Mouse (Mus musculus) adrenal gland, postnatal 4 days (tissue): Measurements from ENCODE around the gene Plekhm3. TPM values are rescaled to one million over a fixed set of nuclear protein-coding genes. Genes with fewer than 3 reads are reported as not detected.

ENCODE experiments used
- DNase-seq, 2 experiments: peaks; one replicate each; pipeline ENCODE4 v3.0.0; 2021 to 2022; ENCODE audit warnings: low spot score in 2 of 2, mixed read lengths in 2 of 2
- total RNA-seq, 2 experiments: library from RNA; stranded (reverse); gene quantifications; 2 replicates each; pipeline ENCODE4 v1.2.3; 2021

The Plekhm3 gene
- total RNA-seq, 2 experiments from 2014 or later = 27.0 to 29.2 TPM

DNA sequence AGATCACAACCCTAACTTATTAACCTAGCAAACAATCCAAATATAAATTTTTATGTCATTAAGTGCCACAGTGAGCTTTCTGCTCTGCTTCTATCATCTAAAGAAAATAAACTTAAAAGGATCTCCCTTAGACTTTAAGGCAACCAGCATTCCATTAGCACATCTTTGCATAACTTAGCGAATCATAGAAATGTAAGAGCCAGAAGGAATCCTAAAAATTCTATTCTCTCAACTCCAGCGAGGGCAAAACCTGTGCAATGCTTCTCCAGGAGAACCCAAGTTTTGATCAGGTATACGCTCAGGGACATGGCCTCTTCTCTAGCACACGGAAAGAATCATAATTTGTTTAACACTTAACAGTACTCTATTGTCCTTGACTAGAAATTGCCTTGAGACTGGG, 27.0 kb downstream of the Plekhm3 start:
- no peak for DNase-seq

DNA sequence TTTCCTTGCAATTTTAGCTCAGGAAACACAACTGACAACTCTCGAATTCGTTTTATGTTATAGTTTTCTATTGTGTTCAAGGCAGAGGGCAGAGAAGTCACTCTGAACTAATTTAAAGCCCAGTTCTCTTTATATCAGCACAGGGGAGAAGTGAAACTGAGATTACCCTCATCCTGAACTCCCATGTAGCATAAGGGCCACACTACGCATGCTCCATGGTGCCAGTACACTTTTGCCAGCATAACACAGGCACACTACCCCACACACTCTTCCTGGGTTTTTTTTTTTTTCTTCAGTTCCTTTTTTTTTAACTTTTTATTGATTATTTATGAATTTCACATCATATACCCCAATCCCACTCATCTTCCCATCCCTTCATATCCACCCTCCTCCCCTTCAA, 28.1 kb downstream of the Plekhm3 start:
- no peak for DNase-seq

DNA sequence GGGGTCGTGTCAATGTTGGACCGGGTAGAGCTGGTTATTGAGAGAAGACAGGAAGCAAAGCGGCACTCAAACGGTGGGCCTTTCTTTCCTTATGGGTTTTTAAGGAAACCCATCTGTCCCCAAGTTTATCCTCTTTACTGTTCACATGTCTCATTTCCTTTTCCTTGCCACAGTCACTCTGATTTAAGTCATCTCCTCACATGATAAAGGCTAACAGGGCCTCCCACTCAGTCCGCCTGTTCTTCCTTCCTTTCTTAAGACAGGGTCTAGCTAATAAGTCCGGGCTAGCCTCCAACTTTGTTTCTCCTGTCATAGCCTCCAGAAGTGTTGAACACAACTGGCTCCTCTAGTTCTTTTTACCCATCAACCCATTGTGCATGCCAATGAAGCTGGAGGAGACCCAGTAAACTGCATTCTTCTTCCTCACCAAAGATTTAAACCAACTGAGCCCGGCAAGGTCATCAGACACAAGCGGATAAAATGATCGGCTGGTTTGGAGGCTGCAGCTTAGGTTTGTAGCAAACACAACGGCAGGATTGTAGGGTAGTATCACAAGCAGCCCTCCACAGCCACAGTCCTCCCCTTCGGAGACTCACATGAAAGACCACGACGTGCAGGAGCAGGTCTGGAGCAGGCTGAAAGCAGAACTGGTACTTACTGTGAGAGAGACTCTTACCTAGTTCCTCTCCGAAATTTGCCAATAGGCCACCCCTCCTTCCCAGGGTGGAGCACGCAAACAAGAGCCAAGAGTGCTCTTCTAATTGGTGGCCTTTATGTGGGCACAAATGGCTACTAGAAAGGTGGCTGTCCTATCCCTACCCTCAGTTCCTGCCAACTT, 29.0 kb downstream of the Plekhm3 start:
- DNase-seq = no peak

DNA sequence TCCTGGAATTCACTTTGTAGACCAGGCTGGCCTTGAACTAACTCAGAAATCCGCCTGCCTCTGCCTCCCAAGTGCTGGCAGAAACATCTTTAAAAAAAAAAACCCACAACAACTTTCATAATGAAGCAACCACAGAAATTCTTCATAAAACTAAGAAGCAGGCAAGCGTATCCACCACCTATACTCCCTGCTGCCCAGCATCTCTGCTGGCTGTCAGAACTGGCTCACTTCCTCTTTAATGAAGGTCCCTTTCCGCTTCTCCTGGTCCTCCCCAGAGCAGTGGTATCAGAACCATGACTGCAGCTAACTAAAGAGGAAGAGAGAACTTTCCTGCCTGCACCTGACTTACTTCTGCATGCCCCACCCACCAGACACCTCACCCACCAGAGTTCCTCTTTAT, 31.0 kb downstream of the Plekhm3 start:
- no peak for DNase-seq

DNA sequence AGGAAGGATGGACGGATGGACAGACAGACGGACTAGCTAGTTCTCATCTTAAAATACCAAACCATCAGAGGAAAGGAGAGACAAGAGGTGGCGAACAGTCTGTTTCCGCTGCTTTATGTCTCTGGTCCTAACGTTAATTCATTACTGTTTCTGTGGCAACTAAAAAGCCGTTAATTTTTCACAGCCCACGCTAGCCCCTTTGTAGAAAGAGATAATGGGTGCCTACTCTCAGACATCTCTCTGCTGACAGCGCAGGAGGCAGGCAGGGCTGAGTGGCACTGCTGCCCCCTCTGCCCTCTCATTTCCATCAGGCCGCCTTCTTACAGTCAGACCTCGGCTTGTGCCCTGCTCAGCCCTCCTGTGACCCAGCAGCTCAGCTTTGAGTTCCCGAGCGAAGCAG, 32.3 kb downstream of the Plekhm3 start:
- no peak for DNase-seq

DNA sequence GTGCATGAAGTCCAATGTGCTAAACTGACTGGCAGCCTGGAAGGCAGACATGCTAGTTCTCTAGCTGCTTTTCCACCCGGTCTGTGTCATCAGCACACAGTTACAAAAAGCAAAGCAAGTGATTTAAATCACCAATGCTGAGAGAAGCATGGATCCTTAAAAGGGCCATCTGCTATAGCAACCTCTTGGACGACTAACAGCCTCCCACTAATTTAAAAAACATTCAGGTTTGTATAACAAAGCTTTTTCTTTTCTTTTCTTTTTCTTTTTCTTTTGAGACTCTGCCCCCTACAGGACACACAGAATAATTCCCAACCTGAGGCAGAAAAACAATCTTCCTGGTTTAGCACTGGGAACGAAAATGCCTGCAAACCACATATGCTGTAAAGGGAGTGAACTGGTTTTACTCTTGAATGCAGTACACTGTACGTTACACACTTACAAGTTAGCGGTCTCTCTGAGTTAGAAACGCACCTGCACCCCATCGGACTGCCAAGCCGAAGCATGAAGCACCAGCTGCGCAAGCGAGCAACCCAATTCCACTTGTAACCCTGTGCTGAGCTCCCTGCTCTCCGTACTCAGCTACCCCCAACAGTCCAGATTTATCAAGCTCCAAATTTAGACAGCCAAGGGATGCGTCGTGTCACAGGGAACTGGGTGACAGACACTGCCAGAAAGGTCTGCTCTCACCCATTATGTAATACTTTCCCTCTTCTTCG, 37.7 kb downstream of the Plekhm3 start:
- DNase-seq = no peak

DNA sequence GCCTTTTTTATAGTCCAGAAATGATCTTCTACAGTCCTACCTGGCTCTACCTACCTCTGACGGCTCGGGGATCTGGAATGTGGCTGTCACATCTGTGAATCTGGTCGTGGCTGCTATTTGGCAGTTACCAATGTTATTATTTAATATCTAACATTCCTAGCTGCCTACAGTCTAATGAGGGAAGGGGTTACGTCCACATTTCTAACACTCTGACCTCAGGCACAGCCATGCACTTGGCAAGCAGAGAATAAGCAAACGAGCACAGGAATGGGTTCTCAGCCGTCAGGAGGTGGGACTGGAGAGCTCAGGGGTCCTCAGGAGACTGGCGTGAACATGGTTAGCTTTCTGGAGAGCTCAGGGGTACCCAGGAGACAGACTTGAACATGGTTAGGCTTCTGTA, 38.7 kb downstream of the Plekhm3 start:
- DNase-seq = no peak

DNA sequence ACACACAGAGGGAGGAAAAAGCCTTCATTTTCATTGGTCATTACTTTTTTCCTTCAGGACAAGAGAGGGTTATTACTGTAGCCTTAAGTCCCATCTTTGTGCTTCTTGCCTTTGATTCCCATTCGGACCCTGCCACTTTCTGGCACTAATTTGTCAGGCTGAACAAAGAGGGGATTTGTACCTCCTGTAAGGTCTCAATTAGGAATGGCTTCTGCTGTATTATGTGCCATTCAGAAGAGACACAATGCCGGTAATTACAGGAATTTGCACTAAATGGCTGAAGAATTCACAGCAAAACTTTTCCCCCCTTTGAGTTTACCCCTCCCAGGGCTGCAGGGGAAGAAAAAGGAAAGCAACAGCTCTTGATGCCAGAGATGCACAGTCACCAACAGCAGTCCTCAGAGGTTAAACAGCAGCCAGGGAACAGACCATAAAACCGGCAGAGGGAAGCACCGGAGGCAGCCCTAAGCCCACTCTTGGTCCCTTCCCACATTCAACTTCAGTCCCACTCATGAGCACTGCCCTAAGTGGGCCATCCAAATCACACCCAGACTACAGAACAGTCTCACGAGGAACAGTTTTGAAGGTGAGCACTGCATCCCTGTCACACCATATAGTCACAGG, 39.6 kb downstream of the Plekhm3 start:
- DNase-seq = no peak

DNA sequence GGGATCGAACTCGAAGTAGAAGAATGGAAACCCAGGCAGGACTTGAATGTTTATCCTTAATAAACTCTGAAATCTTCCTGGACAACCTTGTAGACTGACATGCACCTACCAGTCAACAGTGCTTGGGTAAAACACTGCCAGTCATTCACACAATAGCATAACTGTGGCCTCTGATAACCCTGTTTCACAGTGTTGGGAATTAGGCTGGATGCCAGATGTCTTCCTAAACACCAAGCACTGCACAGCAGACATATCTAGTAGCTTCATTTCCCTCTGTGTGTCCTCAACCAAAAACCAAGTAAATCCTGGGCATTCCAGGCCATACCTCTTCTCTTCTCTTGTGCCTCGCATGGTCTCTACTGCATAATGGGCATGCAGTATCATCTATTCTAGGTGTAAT, 42.3 kb downstream of the Plekhm3 start:
- no peak for DNase-seq

DNA sequence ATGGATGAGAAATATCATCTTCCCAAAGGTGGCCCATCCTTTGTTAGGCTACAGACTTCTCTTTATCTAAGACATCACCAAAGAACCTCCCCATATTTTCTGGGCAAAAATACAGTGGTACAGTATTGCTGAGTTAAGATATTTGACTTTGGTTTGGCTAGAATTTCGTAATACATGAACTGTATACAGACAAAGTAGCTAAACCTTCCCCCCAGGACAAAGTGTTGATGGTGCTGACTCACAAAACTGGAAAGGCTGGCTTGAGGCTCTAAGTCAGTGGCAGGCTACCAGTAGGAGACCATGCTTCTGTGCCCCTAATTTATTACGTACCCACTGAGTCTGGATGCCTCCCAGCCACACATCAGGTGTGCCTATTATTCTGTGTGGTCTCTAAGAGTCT, 48.9 kb downstream of the Plekhm3 start:
- no peak for DNase-seq

DNA sequence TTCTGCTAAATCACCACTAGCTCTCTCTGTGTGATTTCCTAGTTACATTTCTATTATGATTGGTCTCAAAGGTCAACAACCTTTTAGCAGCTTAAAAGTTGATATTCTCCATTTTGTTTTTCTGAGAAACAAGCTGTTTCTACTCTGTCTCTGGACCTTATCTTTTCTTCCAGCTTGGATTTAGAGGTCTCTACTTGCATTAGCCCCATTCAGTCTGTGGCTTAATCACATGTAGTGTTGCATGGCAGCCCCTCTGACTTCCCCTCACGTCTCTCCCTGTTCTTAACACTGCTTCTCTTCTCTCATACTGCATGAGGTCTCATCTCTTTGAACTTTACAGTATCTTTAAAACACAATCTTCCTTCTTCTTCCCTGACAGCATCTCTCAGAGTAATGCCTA, 50.4 kb downstream of the Plekhm3 start:
- no peak for DNase-seq

DNA sequence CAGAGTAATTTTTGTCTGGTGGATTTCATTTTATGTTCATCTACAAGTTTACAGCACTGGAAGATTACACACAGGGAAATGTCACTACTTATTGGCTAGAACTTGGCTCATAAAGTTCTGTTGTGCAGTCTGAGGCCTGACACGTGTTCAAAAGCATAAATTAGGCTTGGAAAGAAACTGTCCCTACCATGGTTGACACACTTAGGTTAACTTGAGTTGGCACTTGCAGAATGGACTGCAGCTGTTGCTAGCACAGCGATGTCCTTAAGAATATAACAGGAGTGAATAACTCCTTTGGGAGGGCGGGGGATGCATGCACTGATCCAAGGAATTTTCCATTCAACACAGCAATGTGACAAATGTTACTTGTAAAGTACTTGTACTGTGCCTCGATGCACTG, 53.2 kb downstream of the Plekhm3 start:
- no peak for DNase-seq

DNA sequence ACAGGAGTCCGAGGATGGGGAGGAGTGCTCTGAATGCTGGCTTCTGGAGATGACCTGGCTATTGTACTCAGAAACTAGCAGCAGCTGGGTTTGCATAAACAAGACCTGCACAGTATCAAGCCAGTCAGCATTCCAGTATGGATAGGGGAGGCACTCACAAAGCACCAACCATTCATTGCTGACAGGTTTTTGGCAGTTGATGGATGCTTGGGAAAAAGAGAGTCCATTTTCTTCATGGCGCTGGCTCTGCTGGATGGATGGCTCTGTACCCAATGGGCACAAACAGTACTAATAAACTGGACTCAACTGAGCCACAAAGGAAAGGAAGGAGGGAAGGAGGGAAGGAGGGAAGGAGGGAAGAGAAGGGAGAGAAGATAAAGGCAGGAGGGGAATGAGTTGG, 53.8 kb downstream of the Plekhm3 start:
- DNase-seq = no peak

DNA sequence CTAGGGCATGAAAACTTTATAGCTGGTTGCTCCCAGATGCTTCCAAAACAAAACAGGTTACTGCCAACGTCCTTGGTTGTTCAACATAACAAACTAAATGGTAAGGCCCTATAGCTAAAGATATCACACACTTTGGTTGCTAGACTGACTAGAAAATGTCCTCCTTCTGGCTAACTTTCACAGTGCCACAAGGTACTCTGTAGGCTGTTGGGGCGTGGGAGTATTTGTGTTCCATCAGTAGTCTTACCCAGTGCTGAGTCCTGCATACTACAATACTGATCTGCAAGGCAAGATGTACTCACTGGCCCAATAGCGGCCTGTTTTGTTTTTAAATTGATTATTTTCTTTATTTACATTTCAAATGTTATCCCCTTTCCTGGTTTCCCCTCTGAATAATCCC, 56.9 kb downstream of the Plekhm3 start:
- DNase-seq = no peak

DNA sequence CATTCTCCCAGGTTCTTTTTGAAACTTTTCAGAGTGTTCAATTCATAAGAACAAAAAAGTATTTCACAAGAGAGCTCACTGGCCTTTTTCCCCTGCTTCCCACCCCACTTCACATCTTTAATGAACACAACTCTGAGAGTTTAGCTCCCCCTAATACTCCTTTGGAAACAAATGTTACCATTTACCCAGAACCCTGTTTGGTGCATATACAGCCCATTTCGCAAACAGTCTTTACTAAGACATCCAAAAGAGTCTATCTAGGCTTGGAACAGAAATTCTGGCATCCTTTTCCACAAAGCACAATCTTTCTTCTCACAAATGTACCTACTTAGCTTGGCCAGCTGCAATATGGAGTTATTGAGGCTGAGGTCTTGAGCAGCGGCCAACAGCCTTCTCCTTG, 59.1 kb downstream of the Plekhm3 start:
- no peak for DNase-seq

DNA sequence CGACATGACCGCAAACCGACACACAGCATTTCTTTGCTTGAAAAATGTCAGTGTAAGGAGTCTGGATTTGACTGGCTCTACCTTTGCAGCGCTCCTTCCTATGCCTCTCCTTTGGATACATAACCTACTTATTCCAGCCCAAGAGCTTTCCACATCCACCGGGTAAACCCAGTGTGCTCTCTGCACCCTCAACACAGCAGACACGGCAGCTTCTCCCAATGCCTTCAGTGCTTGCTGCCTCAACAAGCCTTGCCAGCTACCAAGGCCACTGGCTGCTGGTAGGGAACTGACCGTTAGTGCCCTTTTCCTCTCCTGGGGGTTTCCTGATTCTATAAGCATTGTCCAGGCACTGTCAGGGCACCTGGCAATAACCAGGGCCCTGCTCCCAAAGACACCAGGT, 62.8 kb downstream of the Plekhm3 start:
- no peak for DNase-seq

DNA sequence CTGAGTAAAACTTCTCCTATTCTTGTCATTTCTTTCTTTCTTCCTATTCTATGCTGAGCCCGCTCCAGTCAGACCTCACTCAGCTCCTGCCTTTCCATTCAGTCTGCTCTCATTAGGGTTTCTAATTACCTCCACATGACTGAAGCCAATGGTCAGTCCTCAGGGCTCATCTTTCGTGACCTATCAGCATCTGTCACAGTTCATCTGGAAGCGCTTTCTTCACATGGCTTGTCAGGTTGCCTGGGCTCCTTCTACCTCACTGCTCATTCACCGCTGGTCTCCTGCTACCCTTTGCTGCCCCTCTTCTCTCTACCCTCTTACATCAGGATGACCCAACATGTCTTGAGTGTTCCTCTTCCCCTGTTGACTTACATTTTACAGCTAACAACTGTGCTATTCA, 65.3 kb downstream of the Plekhm3 start:
- no peak for DNase-seq

DNA sequence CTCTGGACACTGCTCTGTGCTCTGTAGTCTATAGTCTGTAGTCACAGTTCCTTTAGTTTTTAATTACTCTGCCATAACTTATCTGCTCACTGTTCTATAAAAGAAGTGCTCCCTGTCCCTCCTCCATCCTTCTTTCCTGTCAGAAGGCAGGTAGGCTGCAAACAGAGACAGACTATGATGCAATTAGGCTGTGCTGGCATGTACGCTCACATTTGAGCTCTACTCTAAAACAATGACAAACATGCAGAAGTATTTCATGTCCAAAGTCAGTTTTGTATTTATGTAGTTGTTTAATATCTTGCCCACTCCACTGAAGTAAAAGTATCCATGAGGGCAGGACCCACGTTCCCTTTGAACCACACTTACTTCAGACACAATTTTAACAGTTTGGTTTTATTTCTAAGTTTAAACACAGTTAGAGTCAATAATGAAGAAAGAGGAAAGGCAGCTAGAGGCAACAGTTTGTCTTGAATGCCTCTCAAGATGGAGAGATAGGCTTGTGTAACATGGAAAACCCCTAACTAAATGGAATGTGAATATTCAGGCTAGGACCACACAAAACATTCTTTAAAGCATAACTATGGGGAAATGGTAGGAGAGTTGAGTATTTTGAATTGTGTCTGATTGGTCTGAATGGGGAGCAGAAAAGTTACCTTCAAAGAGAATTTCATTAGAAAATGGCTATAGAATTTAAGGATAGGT, 69.0 kb downstream of the Plekhm3 start:
- no peak for DNase-seq

DNA sequence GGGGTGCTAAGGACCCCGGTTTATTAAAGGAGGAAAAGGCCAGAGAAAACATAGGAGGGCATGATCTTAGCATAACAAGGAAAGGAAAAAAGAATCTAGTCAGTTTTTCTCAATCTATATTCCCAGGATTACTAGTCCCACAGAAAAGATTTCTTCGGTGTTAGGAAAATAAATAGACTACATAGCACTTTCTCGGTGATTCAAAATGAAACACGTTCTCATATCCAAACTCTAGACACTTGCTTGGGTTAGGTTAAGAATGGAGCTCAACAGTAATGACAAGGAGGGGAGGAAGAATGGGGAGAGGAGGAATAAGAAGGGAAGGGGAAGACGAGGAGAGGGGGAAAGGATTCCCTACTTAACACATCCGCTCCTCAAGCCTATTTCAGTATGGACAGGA, 69.9 kb downstream of the Plekhm3 start:
- no peak for DNase-seq

DNA sequence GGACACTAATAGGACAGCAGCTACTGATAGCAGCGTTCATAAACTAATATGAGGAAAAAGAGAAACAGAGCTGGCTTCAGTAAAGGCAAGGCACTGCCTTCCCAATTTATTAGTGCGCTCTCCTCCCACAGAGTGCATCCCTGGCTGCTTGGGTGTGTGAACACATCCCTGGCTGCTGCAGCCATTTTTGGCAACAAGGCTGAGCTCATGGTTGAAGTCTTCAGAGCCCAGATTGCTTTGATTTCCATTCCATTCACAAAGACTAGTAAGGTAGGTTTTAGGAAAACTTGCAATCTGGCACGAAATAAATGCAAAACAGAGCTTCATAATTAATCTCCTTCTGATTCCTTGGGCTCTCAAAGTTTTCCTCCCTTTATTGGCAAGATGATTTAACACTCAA, 71.3 kb downstream of the Plekhm3 start:
- DNase-seq = no peak

DNA sequence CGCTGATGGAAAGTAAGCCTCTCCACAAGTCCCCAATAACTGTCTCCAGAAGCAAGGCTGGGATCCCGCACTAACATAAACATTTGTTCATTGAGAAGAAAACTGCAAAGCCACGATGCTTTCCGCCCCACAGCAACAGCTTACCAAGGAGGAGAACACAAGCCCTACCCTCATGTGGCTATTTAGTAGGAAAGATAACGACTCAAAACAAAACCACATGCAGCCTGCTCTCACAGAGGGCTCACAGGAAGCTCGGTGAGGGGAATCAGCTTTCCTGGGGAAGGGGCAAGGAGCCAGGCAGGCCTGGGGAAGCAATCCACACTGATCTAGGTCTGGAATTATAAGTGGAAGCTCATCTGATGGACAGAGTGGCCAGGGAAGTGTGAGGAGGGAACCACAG, 72.6 kb downstream of the Plekhm3 start:
- no peak for DNase-seq

DNA sequence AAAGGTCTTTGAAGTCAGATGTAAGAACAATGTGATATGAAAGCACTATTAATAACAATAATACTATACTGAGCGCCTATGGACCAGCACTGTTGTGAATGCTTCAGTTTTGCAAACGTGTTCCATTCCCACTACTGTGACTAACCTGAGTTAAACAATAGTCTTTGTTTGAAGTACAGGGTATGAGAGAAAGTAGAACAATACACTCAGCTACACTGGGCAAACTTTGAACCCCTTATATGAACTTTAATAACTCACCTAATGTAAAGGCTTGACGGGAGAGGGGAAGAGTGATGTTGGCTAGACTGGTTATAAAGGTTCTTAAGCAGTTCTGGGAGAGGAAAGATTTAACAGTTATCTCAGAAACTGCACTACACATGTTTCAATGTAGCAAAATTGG, 76.0 kb downstream of the Plekhm3 start:
- DNase-seq = no peak
